Mouse (Mus musculus) spleen, adult 2 months (tissue): ENCODE data around the gene Vipr2.

Experiments used
- CTCF ChIP-seq: fragments of 200-500 bp; IDR thresholded peaks from 2 replicates; pipeline ENCODE4 v1.5.1; 2011; ENCODE audit warnings: mild to moderate bottlenecking, inconsistent platforms; ENCODE audit not compliant: insufficient read depth, insufficient read length, insufficient replicate concordance; ENCODE audit errors: extremely low read depth
- POLR2A ChIP-seq: fragments of 200-500 bp; IDR thresholded peaks from 2 replicates; pipeline ENCODE4 v1.6.1; 2011; ENCODE audit warnings: low read depth, low read length, inconsistent platforms

GRCm38 (mm10) chr12:116063020-116063419 is 14.5 kb upstream of the Vipr2 start:
- TF ChIP-seq CTCF (no peak), POLR2A (no peak)
